Mouse (Mus musculus) lung, postnatal 0 days (tissue): ENCODE measurements around the gene Msi2.

ENCODE experiments used
- CTCF ChIP-seq: IDR thresholded peaks from 2 replicates; pipeline ENCODE4 v1.5.1; 2016; ENCODE audit warnings: antibody characterized with exemption, mild to moderate bottlenecking
- EP300 ChIP-seq: IDR thresholded peaks from 2 replicates; pipeline ENCODE4 v1.6.1; 2016; ENCODE audit warnings: antibody characterized with exemption, mild to moderate bottlenecking, control low read depth

- no peak for TF ChIP-seq CTCF
- TF ChIP-seq EP300: no peak
Measured at GRCm38 (mm10) chr11:88400235-88400634, 318.1 kb downstream of the Msi2 start.
